Mouse (Mus musculus) cortical plate, adult 2 months (tissue): Measurements from ENCODE around the gene Hsd17b12.

Source experiments
- CTCF ChIP-seq: fragments of 200-500 bp; IDR thresholded peaks from 2 replicates; pipeline ENCODE4 v1.5.1; 2011; ENCODE audit warnings: mild to moderate bottlenecking, control low read depth, low read length; ENCODE audit not compliant: insufficient read depth; ENCODE audit errors: extremely low read depth
- POLR2A ChIP-seq: fragments of 200-500 bp; IDR thresholded peaks from 2 replicates; pipeline ENCODE4 v1.6.1; 2011; ENCODE audit warnings: mild to moderate bottlenecking, low read length, control low read depth; ENCODE audit not compliant: insufficient read depth; ENCODE audit errors: extremely low read depth

- no peak for TF ChIP-seq CTCF
- TF ChIP-seq POLR2A, result no peak
Observed at GRCm38 (mm10) chr2:94163207-94163606, 5.4 kb upstream of the Hsd17b12 start.
